Mouse (Mus musculus): ENCODE data around the gene Ccr1.

DNA sequence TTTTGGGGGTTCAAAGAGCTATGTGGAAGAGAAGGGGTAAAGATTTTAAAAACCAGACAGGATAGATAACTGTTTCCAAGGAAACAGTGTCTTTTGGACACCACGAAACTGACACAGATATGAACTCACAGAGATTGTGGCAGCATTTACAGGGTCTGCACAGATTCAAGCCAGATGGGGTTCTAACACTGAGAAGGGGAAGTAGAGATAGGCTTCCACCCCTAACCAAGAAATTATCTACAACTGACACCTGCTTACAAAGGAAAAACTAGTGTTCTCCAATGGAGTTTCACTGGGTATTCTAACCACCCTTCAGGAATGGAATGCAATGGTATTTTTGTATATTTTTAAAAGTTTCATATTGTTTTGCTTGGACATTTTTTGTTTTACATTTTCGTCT, 47.6 kb upstream of the Ccr1 start:
- no peak for TF ChIP-seq CTCF (IDR thresholded peaks at IDR 0.05; ENCODE audit: low read depth, low read length)
- TF ChIP-seq POLR2A (IDR thresholded peaks at IDR 0.05; ENCODE audit: extremely low read depth, insufficient read depth, low read length), result no peak

All from liver, adult 2 months (tissue).